31 mouse cellular contexts compared by ENCODE assay signal in genomic region chr9:16496331-16496730, GRCm38 (mm10). TPM values are rescaled to one million over a fixed set of nuclear protein-coding genes. Genes with fewer than 3 reads are reported as not detected.
"Had no signal": no experiment of that assay in that cellular context is flagged by ENCODE, and none has a peak within 500 bp of the region (broad histone marks: within the 10 kb centered on the region; RNA-seq: fewer than 3 reads in every experiment).

No protein-coding gene starts in this region.

- ATAC-seq: liver, embryonic 12.5 days; liver, postnatal 0 days; lung, postnatal 0 days; midbrain, embryonic 13.5 days; midbrain, embryonic 16.5 days had no signal

- DNase-seq: left cerebral cortex, postnatal 4 days; liver; liver, embryonic 13.5 days; liver, postnatal 0 days; lung, adult 18-20 months; lung, adult 2 months; lung, embryonic 14.5 days; lung, postnatal 10 days; lung, postnatal 14 days; lung, postnatal 36 days; lung, postnatal 4 days; midbrain, embryonic 14.5 days had no signal

- H3K4me2 ChIP-seq: limb, embryonic 12.5 days; limb, embryonic 13.5 days; limb, embryonic 15.5 days; liver, embryonic 11.5 days; liver, embryonic 12.5 days; liver, embryonic 13.5 days; liver, embryonic 15.5 days; lung, embryonic 14.5 days; lung, embryonic 15.5 days; midbrain, embryonic 12.5 days; midbrain, embryonic 13.5 days had no signal

- H3K27ac ChIP-seq: left cerebral cortex, adult 2 months; limb, embryonic 10.5 days; limb, embryonic 12.5 days; limb, embryonic 13.5 days; limb, embryonic 15.5 days; liver, embryonic 12.5 days; liver, embryonic 13.5 days; liver, embryonic 14.5 days; liver, embryonic 15.5 days; lung, embryonic 15.5 days; macrophage; midbrain, embryonic 10.5 days; midbrain, embryonic 12.5 days; midbrain, embryonic 13.5 days had no signal

- H3K9me3 ChIP-seq: limb, embryonic 10.5 days; limb, embryonic 12.5 days; limb, embryonic 13.5 days; limb, embryonic 15.5 days; liver, embryonic 12.5 days; liver, embryonic 13.5 days; liver, embryonic 15.5 days; lung, embryonic 15.5 days; megakaryocyte, embryonic 14.5 days; midbrain, embryonic 10.5 days; midbrain, embryonic 12.5 days; midbrain, embryonic 13.5 days had no signal

- H3K4me1 ChIP-seq: liver, embryonic 12.5 days; liver, embryonic 13.5 days; liver, embryonic 15.5 days had no signal

- H3K9ac ChIP-seq: limb, embryonic 12.5 days; limb, embryonic 13.5 days; limb, embryonic 15.5 days; liver, embryonic 12.5 days; liver, embryonic 13.5 days; liver, embryonic 14.5 days; liver, embryonic 15.5 days; liver, postnatal 0 days; lung, embryonic 14.5 days; lung, embryonic 15.5 days; midbrain, embryonic 12.5 days; midbrain, embryonic 13.5 days had no signal

- H3K4me3 ChIP-seq: left cerebral cortex, adult 2 months; limb, embryonic 10.5 days; limb, embryonic 12.5 days; limb, embryonic 13.5 days; limb, embryonic 15.5 days; liver, embryonic 12.5 days; liver, embryonic 13.5 days; liver, embryonic 15.5 days; lung, embryonic 15.5 days; megakaryocyte, embryonic 14.5 days; midbrain, embryonic 10.5 days; midbrain, embryonic 12.5 days; midbrain, embryonic 13.5 days; myocyte had no signal

- H3K36me3 ChIP-seq: limb, embryonic 10.5 days; limb, embryonic 12.5 days; limb, embryonic 13.5 days; limb, embryonic 15.5 days; liver, embryonic 12.5 days; liver, embryonic 13.5 days; liver, embryonic 15.5 days; lung, embryonic 15.5 days; midbrain, embryonic 12.5 days; midbrain, embryonic 13.5 days had no signal

- H3K27me3 ChIP-seq: midbrain, embryonic 12.5 days; midbrain, embryonic 13.5 days had no signal

RNA-seq across cellular contexts. Expression of gene Fat3, which starts 4.8 kb away (rescaled TPM):
- polyA plus RNA-seq: liver, adult 2 months; myocyte had no signal
